Mouse (Mus musculus) liver, embryonic 12.5 days (tissue): ENCODE data around the gene Espn. TPM values are rescaled to one million over a fixed set of nuclear protein-coding genes. Genes with fewer than 3 reads are reported as not detected.

ENCODE experiments used
- ATAC-seq: fragments of 200-750 bp; cut with Nextera tagmentation; 2 replicates; pipeline ENCODE4 v1.8.0; 2017; ENCODE audit warnings: moderate number of reproducible peaks, mild to moderate bottlenecking, moderate library complexity
- H3K27ac ChIP-seq: fragments of 300-500 bp; sonication (generic); 2 replicates; pipeline ENCODE4 v1.5.1; 2016; ENCODE audit warnings: mild to moderate bottlenecking
- H3K27me3 ChIP-seq: fragments of 300-500 bp; sonication (generic); replicated peaks from 2 replicates; pipeline ENCODE4 v1.6.1; 2016; ENCODE audit warnings: mild to moderate bottlenecking, moderate library complexity
- H3K36me3 ChIP-seq: fragments of 300-500 bp; sonication (generic); 2 replicates; pipeline ENCODE4 v1.6.1; 2016; ENCODE audit warnings: mild to moderate bottlenecking, moderate library complexity
- H3K4me1 ChIP-seq: fragments of 300-500 bp; sonication (generic); 2 replicates; pipeline ENCODE4 v1.6.1; 2016
- H3K4me2 ChIP-seq: fragments of 300-500 bp; sonication (generic); 2 replicates; pipeline ENCODE4 v1.6.1; 2016; ENCODE audit warnings: mild to moderate bottlenecking, moderate library complexity
- H3K4me3 ChIP-seq: fragments of 300-500 bp; sonication (generic); 2 replicates; pipeline ENCODE4 v1.5.1; 2016; ENCODE audit warnings: mild to moderate bottlenecking, moderate library complexity
- H3K9ac ChIP-seq: fragments of 300-500 bp; sonication (generic); 2 replicates; pipeline ENCODE4 v1.6.1; 2016; ENCODE audit warnings: mild to moderate bottlenecking, moderate library complexity
- H3K9me3 ChIP-seq: fragments of 300-500 bp; sonication (generic); replicated peaks from 2 replicates; pipeline ENCODE4 v1.6.1; 2016; ENCODE audit warnings: mild to moderate bottlenecking, moderate library complexity
- WGBS: fragments of 180-500 bp; shearing (Covaris S2); methylation state at CpG from one replicate; pipeline ENCODE4 v1.1.7; 2016; ENCODE audit not compliant: insufficient replicate concordance; 5-methylcytosine and 5-hydroxymethylcytosine counted together
- polyA plus RNA-seq: library from polyadenylated mRNA; unstranded; fragments of >200 nt; fragmentation: Nextera tagmentation; extraction: Ambion mirVana; gene quantifications from 2 replicates; pipeline ENCODE4 v1.2.1, GENCODE M21; 2016

Espn gene
- polyA plus RNA-seq, 1 experiment from 2014 or later: 2.6 TPM

GRCm38 (mm10) chr4:152084616-152085015, 67.6 kb downstream of the Espn start:
- no peak overlapping the region for H3K4me3 ChIP-seq
- no peak overlapping the region for H3K4me2 ChIP-seq
- ATAC-seq: no peak
- H3K27me3 ChIP-seq: peaks cover 25% of the 10 kb centered on the region
- H3K36me3 ChIP-seq: peaks cover 4% of the 10 kb centered on the region
- H3K4me1 ChIP-seq: peaks cover 34% of the 10 kb centered on the region
- no peaks in the 10 kb centered on the region for H3K9me3 ChIP-seq
- H3K27ac ChIP-seq: no peak overlapping the region
- no peak overlapping the region for H3K9ac ChIP-seq
- 69% methylated on average over 7 of the region's 7 CpGs for WGBS

DNA sequence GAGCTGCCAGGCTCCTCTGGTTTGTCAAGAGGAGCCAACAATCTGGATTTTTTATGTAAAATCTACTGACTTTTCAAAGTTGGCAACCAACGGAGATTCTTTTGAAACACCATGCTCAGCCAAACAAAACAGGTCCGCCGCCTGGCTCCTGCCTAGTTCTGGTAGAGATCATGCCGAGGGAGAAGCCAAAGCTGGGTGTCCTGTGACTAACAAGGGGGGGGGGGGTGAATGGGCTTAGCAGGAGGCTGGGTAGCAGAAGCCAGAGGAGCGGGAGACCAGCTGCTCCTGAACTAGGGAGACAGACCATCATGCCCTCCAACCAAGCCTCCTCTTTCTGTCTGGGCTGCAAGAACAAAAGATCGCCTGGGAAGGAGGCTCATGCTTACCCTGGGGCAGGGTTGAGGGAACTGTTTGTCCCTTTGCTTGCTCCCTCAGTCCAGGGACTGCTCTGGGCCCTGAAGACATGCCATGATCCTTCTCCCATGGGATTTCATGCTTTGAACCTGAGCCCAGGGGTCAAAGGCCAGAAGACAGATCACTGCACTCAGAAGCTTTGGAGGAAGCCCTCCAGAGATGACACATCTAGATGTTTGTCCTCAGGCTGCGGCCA, 68.5 kb downstream of the Espn start:
- no peaks in the 10 kb centered on the region for H3K9me3 ChIP-seq
- H3K9ac ChIP-seq: no peak overlapping the region
- H3K27ac ChIP-seq: no peak overlapping the region
- no peak for ATAC-seq
- peaks cover 25% of the 10 kb centered on the region for H3K27me3 ChIP-seq
- no peaks in the 10 kb centered on the region for H3K36me3 ChIP-seq
- 71% methylated on average over 7 of the region's 7 CpGs for WGBS
- H3K4me1 ChIP-seq: peaks cover 25% of the 10 kb centered on the region
- H3K4me2 ChIP-seq: no peak overlapping the region
- no peak overlapping the region for H3K4me3 ChIP-seq

GRCm38 (mm10) chr4:152079931-152080330, 72.2 kb downstream of the Espn start:
- ATAC-seq: no peak
- no peak overlapping the region for H3K4me3 ChIP-seq
- 65% methylated on average over 7 of the region's 7 CpGs for WGBS

DNA sequence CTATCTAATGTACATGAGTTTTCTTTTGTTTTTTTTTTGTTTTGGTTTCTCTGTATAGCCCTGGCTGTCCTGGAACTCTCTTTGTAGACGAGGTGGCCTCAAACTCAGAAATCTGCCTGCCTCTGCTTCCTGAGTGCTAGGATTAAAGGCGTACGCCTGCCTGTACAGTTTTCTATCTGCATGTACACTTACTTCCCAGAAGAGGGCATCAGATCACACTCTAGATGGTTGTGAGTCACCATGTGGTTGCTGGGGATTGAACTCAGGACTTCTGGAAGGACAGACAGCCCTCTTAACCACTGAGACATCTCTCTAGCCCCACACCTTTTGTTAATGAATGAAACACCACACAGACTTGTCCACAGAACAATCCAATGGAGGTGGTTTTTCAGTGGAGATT, 72.9 kb downstream of the Espn start:
- Histone ChIP-seq H3K9ac (no peak overlapping the region), H3K36me3 (no peaks in the 10 kb centered on the region), H3K4me1 (peaks cover 13% of the 10 kb centered on the region), H3K4me3 (no peak overlapping the region), H3K27me3 (peaks cover 19% of the 10 kb centered on the region; the same call in 1 of the 2 replicates), H3K9me3 (no peaks in the 10 kb centered on the region), H3K27ac (no peak overlapping the region), H3K4me2 (no peak overlapping the region)
- 69% methylated on average over 3 of the region's 3 CpGs for WGBS
- ATAC-seq: no peak

More at GRCm38 (mm10) chr4:152079931-152080330, 72.2 kb downstream of the Espn start:
- no peak overlapping the region for H3K27ac ChIP-seq
- peaks cover 13% of the 10 kb centered on the region for H3K4me1 ChIP-seq
- H3K4me2 ChIP-seq: no peak overlapping the region
- no peaks in the 10 kb centered on the region for H3K36me3 ChIP-seq
- H3K9me3 ChIP-seq: no peaks in the 10 kb centered on the region
- peaks cover 26% of the 10 kb centered on the region for H3K27me3 ChIP-seq
- no peak overlapping the region for H3K9ac ChIP-seq

DNA sequence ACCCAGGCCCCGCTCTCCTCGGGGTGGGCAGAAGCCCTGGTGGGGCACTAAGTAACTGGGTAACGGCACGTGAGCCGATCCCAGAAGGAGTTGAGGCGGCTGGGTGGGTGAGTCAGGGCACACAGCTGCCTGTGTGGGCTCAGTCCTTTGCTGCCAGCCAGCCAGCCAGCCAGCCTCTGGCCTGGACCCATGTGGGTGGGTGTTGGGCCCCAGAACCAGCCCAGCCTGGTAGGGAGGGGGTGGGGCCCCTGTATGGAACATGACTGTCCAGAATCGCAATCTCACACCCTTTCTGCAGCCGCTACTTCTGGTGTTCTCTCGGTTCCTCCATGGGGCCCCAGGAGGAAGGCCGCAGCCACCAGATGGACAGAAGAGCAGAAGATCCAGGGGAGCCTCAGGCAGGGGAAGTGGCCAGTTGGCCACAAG, 74.1 kb downstream of the Espn start:
- H3K27me3 ChIP-seq: 0 out of 2 replicates have a peak, but pooled peaks cover 11% of the 10 kb centered on the region
- H3K27ac ChIP-seq: no peak overlapping the region
- peaks cover 23% of the 10 kb centered on the region for H3K4me1 ChIP-seq
- H3K4me2 ChIP-seq: no peak overlapping the region
- H3K4me3 ChIP-seq: no peak overlapping the region
- WGBS: 63% methylated on average over 10 of the region's 10 CpGs
- no peaks in the 10 kb centered on the region for H3K36me3 ChIP-seq
- no peak; the same call in 1 of the 2 replicates for ATAC-seq
- H3K9ac ChIP-seq: no peak overlapping the region
- H3K9me3 ChIP-seq: no peaks in the 10 kb centered on the region

- no peak overlapping the region for H3K9ac ChIP-seq
- no peaks in the 10 kb centered on the region for H3K36me3 ChIP-seq
- H3K4me3 ChIP-seq: no peak overlapping the region
- no peak for ATAC-seq
- H3K4me1 ChIP-seq: peaks cover 28% of the 10 kb centered on the region
- H3K27ac ChIP-seq: no peak overlapping the region
- 76% methylated on average over 9 of the region's 9 CpGs for WGBS
- H3K4me2 ChIP-seq: no peak overlapping the region
- no peaks in the 10 kb centered on the region for H3K9me3 ChIP-seq
- peaks cover 19% of the 10 kb centered on the region for H3K27me3 ChIP-seq
Observed at GRCm38 (mm10) chr4:152077191-152077590, 75.0 kb downstream of the Espn start.

DNA sequence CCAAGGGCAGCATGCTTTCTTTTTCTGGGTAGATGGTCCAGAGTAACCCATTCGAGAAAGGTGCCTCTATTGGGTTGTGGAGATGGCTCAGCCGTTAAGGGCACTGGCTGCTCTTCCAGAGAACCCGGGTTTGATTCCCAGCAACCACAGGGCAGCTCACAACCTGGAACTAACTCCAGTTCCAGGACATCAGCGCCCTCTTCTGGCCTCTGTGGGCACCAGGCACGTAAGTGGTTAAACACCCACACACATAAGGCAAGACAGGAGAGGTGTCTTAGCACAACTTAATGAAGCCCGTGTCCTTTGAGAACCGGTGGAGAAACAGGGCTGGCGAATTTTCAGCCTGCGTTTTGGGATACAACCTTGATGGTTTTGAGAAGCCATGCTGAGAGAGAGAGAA, 77.6 kb downstream of the Espn start:
- 78% methylated on average over 9 of the region's 9 CpGs for WGBS
- Histone ChIP-seq H3K36me3 (no peaks in the 10 kb centered on the region), H3K4me1 (peaks cover 40% of the 10 kb centered on the region), H3K27me3 (peaks cover 20% of the 10 kb centered on the region), H3K9ac (no peak overlapping the region), H3K27ac (no peak overlapping the region), H3K4me2 (no peak overlapping the region), H3K9me3 (no peaks in the 10 kb centered on the region), H3K4me3 (no peak overlapping the region)
- no peak for ATAC-seq

DNA sequence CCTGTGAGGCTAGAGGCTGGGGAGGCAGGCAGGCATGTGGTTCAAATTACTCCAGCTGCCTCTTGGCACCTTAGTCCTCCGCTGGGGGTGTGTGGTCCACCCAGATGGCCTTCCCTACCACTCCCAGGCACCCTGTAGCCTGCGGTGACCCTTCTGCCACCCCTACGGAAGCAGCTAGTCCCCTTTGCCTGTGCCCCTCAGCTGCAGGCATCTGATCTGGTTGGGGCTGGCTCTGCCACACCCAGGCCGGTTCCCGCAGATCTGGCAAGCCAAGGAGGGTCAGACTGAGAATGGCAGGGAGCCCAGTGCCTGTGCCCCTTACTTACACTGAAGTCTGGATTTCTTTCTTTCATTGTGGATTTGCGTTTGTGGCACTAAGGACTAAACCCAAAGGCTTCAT, 78.5 kb downstream of the Espn start:
- Histone ChIP-seq H3K4me2 (no peak overlapping the region), H3K4me3 (no peak overlapping the region), H3K36me3 (no peaks in the 10 kb centered on the region), H3K27me3 (peaks cover 20% of the 10 kb centered on the region), H3K4me1 (peaks cover 40% of the 10 kb centered on the region), H3K27ac (no peak overlapping the region), H3K9ac (no peak overlapping the region), H3K9me3 (no peaks in the 10 kb centered on the region)
- 74% methylated on average over 6 of the region's 6 CpGs for WGBS
- ATAC-seq: no peak

- ATAC-seq: no peak
- Histone ChIP-seq H3K4me3 (no peak overlapping the region), H3K4me2 (no peak overlapping the region), H3K36me3 (no peaks in the 10 kb centered on the region), H3K9ac (no peak overlapping the region), H3K4me1 (peaks cover 34% of the 10 kb centered on the region), H3K9me3 (no peaks in the 10 kb centered on the region), H3K27ac (no peak overlapping the region), H3K27me3 (peaks cover 20% of the 10 kb centered on the region)
- WGBS: 55% methylated on average over 10 of the region's 10 CpGs
Observed at GRCm38 (mm10) chr4:152072655-152073054, 79.5 kb downstream of the Espn start.

DNA sequence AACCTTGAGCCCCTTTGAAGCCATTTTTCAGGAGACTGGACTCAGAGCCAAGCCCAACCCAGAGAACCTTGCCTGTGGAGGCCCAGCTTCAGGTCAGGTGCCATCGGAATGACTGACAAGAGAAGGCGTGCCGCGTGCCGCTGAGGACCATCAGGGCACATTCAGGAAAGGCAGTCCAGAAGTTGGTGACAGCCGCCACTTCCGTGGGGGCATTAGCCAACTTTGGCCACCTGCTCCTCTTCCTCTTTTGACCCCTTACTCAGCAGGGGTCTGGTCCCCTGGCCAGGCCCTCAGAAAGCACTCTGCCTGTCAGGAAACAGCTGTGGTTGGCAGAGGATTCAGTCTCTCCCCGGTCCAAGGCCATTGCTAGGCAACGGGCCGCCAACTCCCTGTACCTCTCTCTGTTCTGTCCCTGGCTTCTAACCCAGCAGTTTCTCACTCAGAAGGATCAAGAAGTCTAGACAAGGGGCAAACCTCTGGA, 80.0 kb downstream of the Espn start, which contains the start of gene Plekhg5:
Gene Plekhg5 (plus strand): TSS at position 378 of the 481 bp plus-strand sequence.
- H3K4me3 ChIP-seq: no peak within 1 kb of the TSS
- H3K36me3 ChIP-seq: no peaks in the 10 kb centered on the region
- H3K4me2 ChIP-seq: no peak within 1 kb of the TSS
- 26% methylated on average over 10 of the region's 10 CpGs for WGBS
- H3K9me3 ChIP-seq: no peaks in the 10 kb centered on the region
- H3K27ac ChIP-seq: no peak within 1 kb of the TSS
- no peak for ATAC-seq
- H3K4me1 ChIP-seq: peaks cover 34% of the 10 kb centered on the region
- H3K27me3 ChIP-seq: peaks cover 17% of the 10 kb centered on the region
- no peak within 1 kb of the TSS for H3K9ac ChIP-seq

DNA sequence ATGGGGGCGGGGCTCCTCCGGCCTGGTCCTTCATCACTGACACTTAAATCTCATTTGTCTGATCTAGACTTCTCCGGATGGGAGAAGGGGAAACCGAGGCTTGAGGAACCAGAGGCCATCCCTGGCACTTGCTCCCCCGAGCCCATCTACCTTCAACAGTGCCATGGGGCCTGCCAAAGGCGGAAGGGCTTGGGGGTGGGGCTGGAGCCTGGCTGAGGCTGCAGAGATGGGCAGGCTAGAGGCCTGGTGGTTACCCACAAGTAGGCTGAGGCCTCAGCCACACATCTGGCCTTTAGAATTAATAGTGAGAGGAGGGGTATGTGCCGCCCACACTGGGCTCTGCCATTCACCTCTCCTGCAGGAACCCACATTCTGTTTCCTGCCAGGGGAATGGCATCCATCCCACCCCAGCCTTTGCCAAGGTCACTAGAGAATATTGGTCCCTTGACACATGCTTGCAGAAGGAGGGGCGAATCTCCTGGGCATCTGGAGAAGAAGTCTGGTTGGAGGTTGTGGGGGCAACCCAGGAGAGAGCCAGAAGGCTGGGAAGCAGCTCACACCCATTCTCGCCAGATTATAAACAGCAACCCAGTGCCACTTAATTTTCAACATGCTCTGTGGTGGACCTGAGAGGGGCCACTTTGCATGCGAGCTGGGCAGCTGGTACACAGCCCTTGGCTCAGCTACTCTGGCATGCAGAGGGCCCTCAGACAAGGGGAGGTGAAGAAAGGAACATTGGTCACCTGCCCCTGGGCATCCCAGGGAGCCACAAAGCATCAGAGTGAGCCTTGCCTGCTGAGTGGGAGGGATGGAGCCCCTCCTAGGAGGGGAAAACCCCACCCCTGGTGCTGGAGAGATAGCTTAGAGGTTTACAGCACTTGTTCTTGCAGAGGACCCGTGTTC, 81.4 kb downstream of the Espn start:
- H3K9ac ChIP-seq: no peak overlapping the region
- H3K27ac ChIP-seq: no peak overlapping the region
- WGBS: 47% methylated on average over 11 of the region's 11 CpGs
- H3K4me2 ChIP-seq: no peak overlapping the region
- no peaks in the 10 kb centered on the region for H3K9me3 ChIP-seq
- ATAC-seq: no peak
- H3K4me3 ChIP-seq: no peak overlapping the region
- H3K36me3 ChIP-seq: no peaks in the 10 kb centered on the region
- peaks cover 28% of the 10 kb centered on the region for H3K4me1 ChIP-seq
- H3K27me3 ChIP-seq: peaks cover 9% of the 10 kb centered on the region
